Mouse (Mus musculus) erythroblast, embryonic 14.5 days (primary cell): Measurements from ENCODE around the gene Chrm3. TPM values are rescaled to one million over a fixed set of nuclear protein-coding genes. Genes with fewer than 3 reads are reported as not detected.
"Not testable (repeated sequence)": the region's sequence is repeated elsewhere in the genome, so short reads cannot be mapped to it uniquely, and the experiment has no call there.

Experiments used
- H3K27me3 ChIP-seq: 2 replicates; pipeline ENCODE4 v1.6.1; 2012; ENCODE audit warnings: inconsistent platforms; ENCODE audit not compliant: control insufficient read depth
- H3K36me3 ChIP-seq: 2 replicates; pipeline ENCODE4 v1.6.1; 2012; ENCODE audit warnings: mild to moderate bottlenecking, inconsistent platforms; ENCODE audit not compliant: control insufficient read depth
- H3K4me1 ChIP-seq: 2 replicates; pipeline ENCODE4 v1.6.1; 2012; ENCODE audit warnings: inconsistent platforms; ENCODE audit not compliant: control insufficient read depth
- H3K4me3 ChIP-seq: replicated peaks from 2 replicates; pipeline ENCODE3; 2012; ENCODE audit warnings: moderate library complexity, mild to moderate bottlenecking, inconsistent platforms
- H3K9me3 ChIP-seq: 2 replicates; pipeline ENCODE4 v1.6.1; 2012; ENCODE audit warnings: low read length, inconsistent platforms, mixed read lengths; ENCODE audit not compliant: control insufficient read depth
- GATA1 ChIP-seq: IDR thresholded peaks from 2 replicates; pipeline ENCODE4 v1.6.1; 2012; ENCODE audit warnings: low read length, inconsistent platforms, mixed read lengths
- TAL1 ChIP-seq: IDR thresholded peaks from 3 replicates; pipeline ENCODE4 v1.6.1; 2012; ENCODE audit warnings: low read length, inconsistent platforms, mixed read lengths
- polyA plus RNA-seq: library from polyadenylated mRNA; stranded (reverse); fragments of >175 nt; gene quantifications from 2 replicates; pipeline ENCODE4 v1.2.3, GENCODE M21; 2012

The Chrm3 gene
- polyA plus RNA-seq, 1 experiment: not detected

- no peaks in the 10 kb centered on the region for H3K36me3 ChIP-seq
- TF ChIP-seq TAL1: no peak
- H3K9me3 ChIP-seq: 0 out of 2 replicates have a peak, but pooled peaks cover 2% of the 10 kb centered on the region
- no peaks in the 10 kb centered on the region for H3K4me1 ChIP-seq
- no peaks in the 10 kb centered on the region for H3K27me3 ChIP-seq
- no peak overlapping the region for H3K4me3 ChIP-seq
These were observed 478.7 kb downstream of the Chrm3 start for GRCm38 (mm10) chr13:9881930-9882329.

- Histone ChIP-seq H3K27me3 (no peaks in the 10 kb centered on the region), H3K4me3 (no peak overlapping the region), H3K9me3 (0 out of 2 replicates have a peak, but pooled peaks cover 2% of the 10 kb centered on the region), H3K36me3 (no peaks in the 10 kb centered on the region), H3K4me1 (no peaks in the 10 kb centered on the region)
- TF ChIP-seq GATA1 (no peak), TAL1 (no peak)
These were observed 480.2 kb downstream of the Chrm3 start for GRCm38 (mm10) chr13:9880401-9880800.

- H3K36me3 ChIP-seq: no peaks in the 10 kb centered on the region
- TF ChIP-seq TAL1 (no peak), GATA1 (no peak)
- H3K4me1 ChIP-seq: no peaks in the 10 kb centered on the region
- 0 out of 2 replicates have a peak, but pooled peaks cover 2% of the 10 kb centered on the region for H3K9me3 ChIP-seq
- no peak overlapping the region for H3K4me3 ChIP-seq
- no peaks in the 10 kb centered on the region for H3K27me3 ChIP-seq
These were observed 482.0 kb downstream of the Chrm3 start for GRCm38 (mm10) chr13:9878596-9879010.

- H3K4me1 ChIP-seq: no peaks in the 10 kb centered on the region
- H3K9me3 ChIP-seq: 0 out of 2 replicates have a peak, but pooled peaks cover 2% of the 10 kb centered on the region
These were observed 487.3 kb downstream of the Chrm3 start for GRCm38 (mm10) chr13:9873377-9873776.

GRCm38 (mm10) chr13:9866161-9866560, 494.5 kb downstream of the Chrm3 start:
- H3K4me3 ChIP-seq: no peak overlapping the region
- no peaks in the 10 kb centered on the region for H3K27me3 ChIP-seq
- TF ChIP-seq GATA1 (no peak), TAL1 (no peak)
- no peaks in the 10 kb centered on the region for H3K4me1 ChIP-seq
- H3K9me3 ChIP-seq: no peaks in the 10 kb centered on the region
- H3K36me3 ChIP-seq: no peaks in the 10 kb centered on the region

More at GRCm38 (mm10) chr13:9873377-9873776, 487.3 kb downstream of the Chrm3 start:
- Histone ChIP-seq H3K4me3 (no peak overlapping the region), H3K36me3 (no peaks in the 10 kb centered on the region), H3K27me3 (no peaks in the 10 kb centered on the region)
- no peak for TF ChIP-seq TAL1

- TF ChIP-seq GATA1: no peak
- no peak for TF ChIP-seq TAL1
- Histone ChIP-seq H3K4me3 (no peak overlapping the region), H3K4me1 (no peaks in the 10 kb centered on the region), H3K9me3 (no peaks in the 10 kb centered on the region), H3K27me3 (no peaks in the 10 kb centered on the region), H3K36me3 (no peaks in the 10 kb centered on the region)
These were observed 513.1 kb downstream of the Chrm3 start for GRCm38 (mm10) chr13:9847515-9847914.

- no peak for TF ChIP-seq TAL1
- H3K9me3 ChIP-seq: no peaks in the 10 kb centered on the region
- no peaks in the 10 kb centered on the region for H3K4me1 ChIP-seq
- H3K36me3 ChIP-seq: no peaks in the 10 kb centered on the region
- no peaks in the 10 kb centered on the region for H3K27me3 ChIP-seq
- no peak overlapping the region for H3K4me3 ChIP-seq
These were observed 513.9 kb downstream of the Chrm3 start for GRCm38 (mm10) chr13:9846543-9847434.

- H3K4me3 ChIP-seq, H3K36me3 ChIP-seq, H3K27me3 ChIP-seq, H3K9me3 ChIP-seq, H3K4me1 ChIP-seq: not testable (repeated sequence)
These were observed 526.4 kb downstream of the Chrm3 start for GRCm38 (mm10) chr13:9834146-9834679.

- H3K9me3 ChIP-seq: no peaks in the 10 kb centered on the region
- H3K36me3 ChIP-seq: no peaks in the 10 kb centered on the region
- TF ChIP-seq TAL1 (no peak), GATA1 (no peak)
- H3K27me3 ChIP-seq: no peaks in the 10 kb centered on the region
- H3K4me1 ChIP-seq: no peaks in the 10 kb centered on the region
- no peak overlapping the region for H3K4me3 ChIP-seq
These were observed 534.4 kb downstream of the Chrm3 start for GRCm38 (mm10) chr13:9826227-9826626.
